Mouse (Mus musculus): ENCODE measurements around the gene Camkk2. TPM values are rescaled to one million over a fixed set of nuclear protein-coding genes. Genes with fewer than 3 reads are reported as not detected.

The Camkk2 gene
- polyA plus RNA-seq, 1 experiment from 2014 or later = 18.4 TPM

DNA sequence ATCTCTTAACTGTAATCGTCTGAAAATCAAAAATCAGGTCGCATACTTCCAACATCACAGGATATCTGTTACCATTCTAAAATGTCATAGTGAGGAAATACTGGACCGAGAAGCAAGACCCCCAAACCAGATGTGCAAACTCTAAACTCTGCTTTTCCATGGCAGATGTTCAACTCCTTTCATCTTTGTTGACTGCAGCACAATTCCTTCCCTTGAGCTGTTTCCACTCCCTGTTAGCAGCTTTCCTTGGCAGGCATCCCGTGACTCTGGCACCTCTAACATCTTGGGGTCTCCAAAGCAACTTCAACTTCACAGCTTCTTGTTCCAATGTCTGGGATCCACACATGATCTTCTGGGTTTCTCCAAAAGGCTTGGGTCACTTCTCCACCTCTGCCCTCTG is 91.8 kb downstream of the Camkk2 start:
- no peak overlapping the region for H3K4me3 ChIP-seq (replicated peaks; ENCODE audit: low read length)
- no peak overlapping the region for H3K9ac ChIP-seq (ENCODE audit: low read length)
- no peaks in the 10 kb centered on the region for H3K27me3 ChIP-seq (ENCODE audit: control insufficient read depth, insufficient read depth, low read length)
- H3K4me2 ChIP-seq (ENCODE audit: low read depth, low read length) = no peak overlapping the region
- H3K4me1 ChIP-seq (ENCODE audit: control insufficient read depth, insufficient read depth, low read length) = no peaks in the 10 kb centered on the region
- no peaks in the 10 kb centered on the region for H3K36me3 ChIP-seq (ENCODE audit: control insufficient read depth, insufficient read depth, low read length)
- H3K27ac ChIP-seq (ENCODE audit: low read length) = no peak overlapping the region
- WGBS = 72% methylated on average over 4 of the region's 4 CpGs
- no peak for ATAC-seq (ENCODE audit: insufficient read depth, low FRiP score)
- no peaks in the 10 kb centered on the region for H3K9me3 ChIP-seq (replicated peaks; ENCODE audit: control insufficient read depth, low read length)

GRCm38 (mm10) chr5:122683926-122684325 is 95.3 kb downstream of the Camkk2 start:
- Histone ChIP-seq H3K9me3 (replicated peaks; ENCODE audit: control insufficient read depth, low read length) (no peaks in the 10 kb centered on the region), H3K4me2 (ENCODE audit: low read depth, low read length) (no peak overlapping the region), H3K27ac (ENCODE audit: low read length) (no peak overlapping the region), H3K9ac (ENCODE audit: low read length) (no peak overlapping the region), H3K4me3 (replicated peaks; ENCODE audit: low read length) (no peak overlapping the region), H3K4me1 (ENCODE audit: control insufficient read depth, insufficient read depth, low read length) (no peaks in the 10 kb centered on the region), H3K36me3 (ENCODE audit: control insufficient read depth, insufficient read depth, low read length) (no peaks in the 10 kb centered on the region), H3K27me3 (ENCODE audit: control insufficient read depth, insufficient read depth, low read length) (no peaks in the 10 kb centered on the region)
- no peak for ATAC-seq (ENCODE audit: insufficient read depth, low FRiP score)
- 70% methylated on average over 10 of the region's 10 CpGs for WGBS

- WGBS = 80% methylated on average over 12 of the region's 12 CpGs
- H3K4me2 ChIP-seq (ENCODE audit: low read depth, low read length) = no peak overlapping the region
- H3K4me3 ChIP-seq (replicated peaks; ENCODE audit: low read length) = no peak overlapping the region
These were observed 97.9 kb downstream of the Camkk2 start for GRCm38 (mm10) chr5:122681276-122681675.

More at GRCm38 (mm10) chr5:122681276-122681675, 97.9 kb downstream of the Camkk2 start:
- Histone ChIP-seq H3K27me3 (ENCODE audit: control insufficient read depth, insufficient read depth, low read length) (no peaks in the 10 kb centered on the region), H3K36me3 (ENCODE audit: control insufficient read depth, insufficient read depth, low read length) (no peaks in the 10 kb centered on the region), H3K4me1 (ENCODE audit: control insufficient read depth, insufficient read depth, low read length) (no peaks in the 10 kb centered on the region), H3K9ac (ENCODE audit: low read length) (no peak overlapping the region), H3K27ac (ENCODE audit: low read length) (no peak overlapping the region), H3K9me3 (replicated peaks; ENCODE audit: control insufficient read depth, low read length) (no peaks in the 10 kb centered on the region)
- no peak for ATAC-seq (ENCODE audit: insufficient read depth, low FRiP score)

Small RNA genes lying within 50 kb of the gene (microRNA-seq; reads per million reads assigned to microRNA genes)
- not detected for gene Mir8115

Other genes starting within 250 kb of the Camkk2 start
- gene Ift81, start 164.9 kb downstream of the Camkk2 start, polyA plus RNA-seq (2015; fragmentation: Nextera tagmentation; extraction: Ambion mirVana) = 28.5 and 36.0 TPM in 2 replicates
- 2.8 and 3.3 TPM in 2 replicates for gene P2rx7, start 135.5 kb downstream of the Camkk2 start, polyA plus RNA-seq (2015; fragmentation: Nextera tagmentation; extraction: Ambion mirVana)
- 33.3 and 33.4 TPM in 2 replicates for gene P2rx4, start 71.9 kb downstream of the Camkk2 start, polyA plus RNA-seq (2015; fragmentation: Nextera tagmentation; extraction: Ambion mirVana)
- gene Anapc5, start 41.9 kb upstream of the Camkk2 start, polyA plus RNA-seq (2015; fragmentation: Nextera tagmentation; extraction: Ambion mirVana) = 380 and 385 TPM in 2 replicates
- gene Rnf34, start 70.6 kb upstream of the Camkk2 start, polyA plus RNA-seq (2015; fragmentation: Nextera tagmentation; extraction: Ambion mirVana) = 30.8 and 33.6 TPM in 2 replicates
- 33.2 and 37.4 TPM in 2 replicates for gene Kdm2b, start 210.4 kb upstream of the Camkk2 start, polyA plus RNA-seq (2015; fragmentation: Nextera tagmentation; extraction: Ambion mirVana)
- gene Orai1, start 235.7 kb upstream of the Camkk2 start, polyA plus RNA-seq (2015; fragmentation: Nextera tagmentation; extraction: Ambion mirVana) = 16.6 and 18.3 TPM in 2 replicates

All from stomach, embryonic 16.5 days (tissue).